Comparison of ENCODE assay signal across 8 mouse cellular contexts in the genomic region with DNA sequence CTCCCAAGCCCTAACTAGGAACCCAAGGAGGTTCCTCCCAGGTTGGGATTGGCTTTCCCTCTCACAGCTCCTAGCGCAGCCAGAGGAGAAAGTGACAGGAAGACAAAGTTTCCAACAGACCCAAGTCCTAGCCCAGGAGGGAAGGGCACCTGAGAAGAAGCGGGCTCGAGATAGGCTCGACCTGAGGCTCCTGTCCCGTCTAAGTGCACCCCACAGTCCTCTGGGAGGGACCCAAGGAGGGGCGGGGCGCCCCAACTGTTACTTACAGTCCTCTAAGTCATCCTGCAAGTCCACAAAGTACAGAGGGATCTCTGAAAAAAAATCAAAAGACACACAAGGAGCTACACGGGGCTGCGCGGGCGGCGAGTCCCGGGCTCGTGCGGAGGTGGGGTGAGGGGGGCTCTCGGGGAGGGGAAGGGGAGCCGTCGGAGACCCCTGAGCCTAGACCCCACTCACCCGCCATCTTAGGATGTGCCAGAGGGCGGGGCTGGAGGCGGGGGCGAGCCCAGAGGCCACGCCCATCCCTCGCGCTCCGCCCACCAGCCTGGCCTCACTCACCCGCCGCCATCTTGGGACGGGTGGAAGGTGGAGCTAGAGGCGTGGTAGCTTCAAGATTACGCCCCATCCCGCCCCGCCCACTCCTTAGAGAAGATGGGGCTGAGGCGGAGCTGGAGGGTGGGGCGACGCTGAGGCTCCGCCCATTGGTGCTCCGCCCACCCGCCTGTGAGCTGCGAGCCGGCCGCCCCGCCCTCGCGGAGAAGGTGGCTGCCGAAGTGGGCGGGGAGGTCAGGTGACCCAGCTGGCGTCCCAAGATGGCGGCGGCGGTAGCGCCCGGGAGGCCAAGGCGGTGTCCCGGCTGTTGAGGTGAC. TPM values are rescaled to one million over a fixed set of nuclear protein-coding genes. Genes with fewer than 3 reads are reported as not detected.
DNase-seq lines count a peak whose midpoint lies in the region; ATAC-seq and TF ChIP-seq lines count a peak whose summit lies in the region.

A gene (plus strand): TSS at position 704 of the 869 bp plus-strand sequence.

- H3K9me3 ChIP-seq in G1E (replicated peaks): no peaks in the 10 kb centered on the region
- no peaks in the 10 kb centered on the region for H3K9me3 ChIP-seq in forebrain, embryonic 16.5 days (ENCODE audit: control insufficient read depth, low read length)
- H3K9me3 ChIP-seq in lung, embryonic 14.5 days (ENCODE audit: low read depth, low read length): no peaks in the 10 kb centered on the region

- peak within 1 kb of the TSS; percentile 88 for H3K9ac ChIP-seq in forebrain, embryonic 16.5 days (replicated peaks; ENCODE audit: low read depth, low read length)
- peak within 1 kb of the TSS; percentile 93 for H3K9ac ChIP-seq in lung, embryonic 14.5 days

- H3K4me2 ChIP-seq in forebrain, embryonic 16.5 days (ENCODE audit: low read length): peak within 1 kb of the TSS; percentile 82
- peak within 1 kb of the TSS; percentile 66 for H3K4me2 ChIP-seq in lung, embryonic 14.5 days

- H3K4me3 ChIP-seq in G1E (ENCODE audit: low read depth, low read length): peak within 1 kb of the TSS; percentile 88
- peak within 1 kb of the TSS; percentile 93 for H3K4me3 ChIP-seq in forebrain, embryonic 16.5 days (replicated peaks; ENCODE audit: low read length)
- H3K4me3 ChIP-seq in layer of hippocampus, adult 2 months: peak within 1 kb of the TSS; percentile 96
- H3K4me3 ChIP-seq in lung, embryonic 14.5 days (ENCODE audit: low read depth, low read length): peak within 1 kb of the TSS; percentile 99
- peak within 1 kb of the TSS; percentile 82 for H3K4me3 ChIP-seq in olfactory bulb, adult 2 months (ENCODE audit: insufficient read depth, low read depth, low read length)
- H3K4me3 ChIP-seq in thymus, adult 2 months (ENCODE audit: control insufficient read depth, insufficient read depth, low read length): peak within 1 kb of the TSS; percentile 70

- intact Hi-C loops in heart, postnatal 36 days (cut with DNase I): loop anchor here (2.0 to 10.0 kb wide), 3 partner anchors 78 to 453 kb away; a partner anchor contains a TSS

- no peak within 1 kb of the TSS; the same call in 1 of the 2 replicates for H3K27ac ChIP-seq in forebrain, embryonic 16.5 days (ENCODE audit: low read length)
- H3K27ac ChIP-seq in layer of hippocampus, adult 2 months: peak within 1 kb of the TSS; percentile 83
- peak within 1 kb of the TSS; percentile 44 for H3K27ac ChIP-seq in lung, embryonic 14.5 days (ENCODE audit: low read depth)
- no peak within 1 kb of the TSS for H3K27ac ChIP-seq in olfactory bulb, adult 2 months (ENCODE audit: insufficient read depth, low read depth, low read length)
- H3K27ac ChIP-seq in thymus, adult 2 months (ENCODE audit: control insufficient read depth, insufficient read depth, low read length): peak within 1 kb of the TSS; percentile 18; the same call in 1 of the 2 replicates

- H3K27me3 ChIP-seq in G1E (ENCODE audit: insufficient read depth, low read length): no peaks in the 10 kb centered on the region
- H3K27me3 ChIP-seq in forebrain, embryonic 16.5 days (replicated peaks; ENCODE audit: control insufficient read depth, insufficient read depth, low read length): no peaks in the 10 kb centered on the region
- H3K27me3 ChIP-seq in lung, embryonic 14.5 days (ENCODE audit: insufficient read depth, low read length): no peaks in the 10 kb centered on the region
- no peaks in the 10 kb centered on the region for H3K27me3 ChIP-seq in thymus, adult 2 months (ENCODE audit: control insufficient read depth, insufficient read depth, low read length)

- peaks cover 32% of the 10 kb centered on the region for H3K4me1 ChIP-seq in G1E (ENCODE audit: insufficient read depth, low read depth, low read length)
- H3K4me1 ChIP-seq in forebrain, embryonic 16.5 days (replicated peaks; ENCODE audit: control insufficient read depth, insufficient read depth, low read length): peaks cover 20% of the 10 kb centered on the region
- peaks cover 17% of the 10 kb centered on the region for H3K4me1 ChIP-seq in lung, embryonic 14.5 days (ENCODE audit: insufficient read depth)
- H3K4me1 ChIP-seq in olfactory bulb, adult 2 months (ENCODE audit: control insufficient read depth, insufficient read depth, low read length): peaks cover 6% of the 10 kb centered on the region; the same call in 1 of the 2 replicates
- H3K4me1 ChIP-seq in thymus, adult 2 months (replicated peaks; ENCODE audit: control insufficient read depth, insufficient read depth, low read length): peaks cover 12% of the 10 kb centered on the region

- DNase-seq in G1E (ENCODE audit: low spot score): peak; percentile 99
- DNase-seq in cerebellum, adult 18-20 months: peak; percentile 97 to 99
- DNase-seq in heart, postnatal 36 days: peak; percentile 98
- DNase-seq in layer of hippocampus, adult 2 months (ENCODE audit: low spot score in 2 of 2): peak; percentile 97 to 98
- DNase-seq in lung, embryonic 14.5 days: peak; percentile 99
- peak; percentile 96 for DNase-seq in thymus, adult 2 months

- TF ChIP-seq CTCF in G1E (IDR thresholded peaks at IDR 0.05; ENCODE audit: low read depth, low read length): no peak
- no peak for TF ChIP-seq CTCF in layer of hippocampus, adult 2 months (conservative IDR thresholded peaks at IDR 0.05)
- TF ChIP-seq CTCF in lung, embryonic 14.5 days (IDR thresholded peaks at IDR 0.05; ENCODE audit: low read depth): no peak
- TF ChIP-seq CTCF in olfactory bulb, adult 2 months (IDR thresholded peaks at IDR 0.05; ENCODE audit: insufficient read depth, low read depth, low read length): no peak
- TF ChIP-seq CTCF in thymus, adult 2 months (IDR thresholded peaks at IDR 0.05; ENCODE audit: borderline replicate concordance, control insufficient read depth, extremely low read depth, insufficient read depth, low read length, poor library complexity): peak; percentile 38; the same call in 1 of the 2 replicates

- WGBS in forebrain, embryonic 16.5 days: under 1% methylated on average over 52 of the region's 55 CpGs
- under 1% methylated on average over 55 of the region's 55 CpGs for WGBS in lung, embryonic 14.5 days
- WGBS in olfactory bulb, adult 2 months: 2% methylated on average over 55 of the region's 55 CpGs
- WGBS in thymus, adult 2 months: 1% methylated on average over 55 of the region's 55 CpGs

- TF ChIP-seq POLR2A in olfactory bulb, adult 2 months (IDR thresholded peaks at IDR 0.05; ENCODE audit: insufficient read depth, low read depth, low read length): peak; percentile 38; the same call in 1 of the 2 replicates
- TF ChIP-seq POLR2A in thymus, adult 2 months (IDR thresholded peaks at IDR 0.05; ENCODE audit: control insufficient read depth, extremely low read depth, insufficient read depth, low read length, poor library complexity): peak; percentile 83; the same call in 1 of the 2 replicates

- peak; percentile 89 for ATAC-seq in G1E (ENCODE audit: extremely low read depth, insufficient number of reproducible peaks, low FRiP score, poor library complexity, severe bottlenecking)
- ATAC-seq in forebrain, embryonic 16.5 days: peak; percentile 97
- peak; percentile 91 for ATAC-seq in lung, embryonic 14.5 days (ENCODE audit: insufficient read depth)

- H3K36me3 ChIP-seq in G1E (replicated peaks): peaks cover 44% of the 10 kb centered on the region
- peaks cover 4% of the 10 kb centered on the region; the same call in 1 of the 2 replicates for H3K36me3 ChIP-seq in forebrain, embryonic 16.5 days (ENCODE audit: control insufficient read depth, insufficient read depth)
- H3K36me3 ChIP-seq in lung, embryonic 14.5 days (ENCODE audit: insufficient read depth): peaks cover 26% of the 10 kb centered on the region
- peaks cover 3% of the 10 kb centered on the region for H3K36me3 ChIP-seq in thymus, adult 2 months (ENCODE audit: control insufficient read depth, insufficient read depth, low read length)

RNA-seq across cellular contexts. Expression of the gene that starts here (rescaled TPM):
- 23.1 TPM in 2 replicates for total RNA-seq in G1E (2014; fragmentation: Nextera tagmentation)
- total RNA-seq in G1E (2017): 15.0 and 18.5 TPM in 2 replicates
- 13.9 and 22.5 TPM in 2 replicates for polyA plus RNA-seq in G1E (2012)
- polyA plus RNA-seq in forebrain, embryonic 16.5 days (2015; fragmentation: Nextera tagmentation; extraction: Ambion mirVana): 35.0 and 37.5 TPM in 2 replicates
- total RNA-seq in heart, postnatal 36 days (2021): 10 to 100 TPM; 32.7 to 34.4 TPM
- 10 to 100 TPM; 23.9 to 28.3 TPM for total RNA-seq in layer of hippocampus, adult 2 months (2021)
- polyA plus RNA-seq in lung, embryonic 14.5 days (2014; fragmentation: Nextera tagmentation; extraction: Ambion mirVana): 34.1 and 34.7 TPM in 2 replicates
- polyA plus RNA-seq in olfactory bulb, adult 2 months (2012; ENCODE audit: insufficient read depth, insufficient read length, low replicate concordance, missing spikeins): not detected in 2 replicates
- polyA plus RNA-seq in thymus, adult 2 months (2012; rRNA removed): 33.8 and 69.1 TPM in 2 replicates

Comparison
In these comparisons a context has a peak if more than half of its experiments do, and no peak if none do; other contexts are left out.
1. H3K27ac ChIP-seq: peak in layer of hippocampus, adult 2 months (single experiment), lung, embryonic 14.5 days (single experiment) and thymus, adult 2 months (single experiment); none in forebrain, embryonic 16.5 days (single experiment) and olfactory bulb, adult 2 months (single experiment).
2. Peak in every context shown above with its lines, with median percentiles within 50 percentile points of each other: ATAC-seq, DNase-seq and H3K4me3 ChIP-seq.